Mouse (Mus musculus) spleen, adult 2 months (tissue): ENCODE results near the gene Esp15. TPM values are rescaled to one million over a fixed set of nuclear protein-coding genes. Genes with fewer than 3 reads are reported as not detected.
"Not testable (repeated sequence)": the region's sequence is repeated elsewhere in the genome, so short reads cannot be mapped to it uniquely, and the experiment has no call there.

ENCODE experiments used
- DNase-seq, 2 experiments: peaks; one replicate each; pipeline versions ENCODE4 v3.0.0 to v3.0.0-alpha.2; 2012 to 2021; ENCODE audit warnings: low spot score in 2 of 2, low read depth in 1 of 2
- H3K27ac ChIP-seq: fragments of 200-500 bp; 2 replicates; pipeline ENCODE4 v1.5.1; 2012; ENCODE audit warnings: low read length, inconsistent platforms; ENCODE audit not compliant: insufficient read depth
- H3K27me3 ChIP-seq: fragments of 200-500 bp; 2 replicates; pipeline ENCODE4 v1.6.1; 2012; ENCODE audit warnings: mild to moderate bottlenecking, moderate library complexity, low read length, inconsistent platforms; ENCODE audit not compliant: control insufficient read depth, insufficient read depth
- H3K36me3 ChIP-seq: fragments of 200-500 bp; 2 replicates; pipeline ENCODE4 v1.6.1; 2012; ENCODE audit warnings: mild to moderate bottlenecking, low read length, inconsistent platforms; ENCODE audit not compliant: control insufficient read depth, insufficient read depth
- H3K4me1 ChIP-seq: fragments of 200-500 bp; 2 replicates; pipeline ENCODE4 v1.6.1; 2011; ENCODE audit warnings: inconsistent platforms; ENCODE audit not compliant: control insufficient read depth, insufficient read depth, insufficient read length
- H3K4me3 ChIP-seq: fragments of 200-500 bp; 2 replicates; pipeline ENCODE4 v1.5.1; 2011; ENCODE audit warnings: mild to moderate bottlenecking, inconsistent platforms; ENCODE audit not compliant: insufficient read depth, insufficient read length; ENCODE audit errors: extremely low read depth
- CTCF ChIP-seq: fragments of 200-500 bp; IDR thresholded peaks from 2 replicates; pipeline ENCODE4 v1.5.1; 2011; ENCODE audit warnings: mild to moderate bottlenecking, inconsistent platforms; ENCODE audit not compliant: insufficient read depth, insufficient read length, insufficient replicate concordance; ENCODE audit errors: extremely low read depth
- POLR2A ChIP-seq: fragments of 200-500 bp; IDR thresholded peaks from 2 replicates; pipeline ENCODE4 v1.6.1; 2011; ENCODE audit warnings: low read depth, low read length, inconsistent platforms
- WGBS: fragments of 180-500 bp; shearing (Covaris S2); methylation state at CpG from one replicate; pipeline ENCODE4 v1.1.7; 2018; 5-methylcytosine and 5-hydroxymethylcytosine counted together
- polyA plus RNA-seq: library from polyadenylated mRNA; depleted of rRNA; stranded (reverse); fragments of >200 nt; gene quantifications from 2 replicates; pipeline ENCODE4 v1.2.3, GENCODE M21; 2012; rRNA removed

Gene Esp15
- polyA plus RNA-seq = not detected in 2 replicates

- DNase-seq, H3K36me3 ChIP-seq, H3K27me3 ChIP-seq, H3K4me3 ChIP-seq, H3K4me1 ChIP-seq, H3K27ac ChIP-seq: not testable (repeated sequence)
- WGBS = 72% methylated on average over 6 of the region's 6 CpGs
Observed at GRCm38 (mm10) chr17:39640654-39641053, at the start of gene Esp15. Gene Esp15 (plus strand): TSS chr17:39640954.

DNA sequence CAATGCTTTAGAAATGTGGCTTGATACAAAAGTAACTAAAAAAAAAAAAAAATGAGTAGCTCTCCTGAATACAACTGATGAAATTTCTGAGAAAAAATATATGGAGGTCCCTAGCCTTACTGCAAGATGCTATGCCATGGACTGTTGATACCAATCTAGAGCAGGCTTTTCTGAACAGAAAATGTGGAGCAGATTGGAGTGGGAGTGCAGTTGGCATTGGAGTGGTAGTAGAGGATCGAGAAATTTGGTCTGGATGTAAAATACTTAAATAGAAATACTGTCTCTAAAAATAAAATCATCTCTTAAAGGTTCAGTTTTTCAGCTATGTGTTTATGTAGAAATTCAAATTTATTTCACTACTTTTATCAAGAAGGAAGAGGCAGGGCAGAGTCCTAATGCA is 49.2 kb upstream of the Esp15 start:
- Histone ChIP-seq H3K4me1 (no peaks in the 10 kb centered on the region), H3K27me3 (no peaks in the 10 kb centered on the region), H3K36me3 (no peaks in the 10 kb centered on the region), H3K4me3 (no peak overlapping the region), H3K27ac (no peak overlapping the region)
- TF ChIP-seq CTCF (no peak), POLR2A (no peak)
- 53% methylated on average over 1 of the region's 1 CpGs for WGBS
- DNase-seq = no peak

Other genes with a start within 250 kb of the Esp15 start
- gene Esp18, start 234.6 kb upstream of the Esp15 start, polyA plus RNA-seq = not detected in 2 replicates
- not detected in 2 replicates for gene Esp16, start 104.8 kb upstream of the Esp15 start, polyA plus RNA-seq